Mouse (Mus musculus) left cerebral cortex, postnatal 25 days (tissue): ENCODE measurements around the gene Ccnjl. TPM values are rescaled to one million over a fixed set of nuclear protein-coding genes. Genes with fewer than 3 reads are reported as not detected.

Experiments used
- DNase-seq, 2 experiments: peaks; one replicate each; pipeline ENCODE4 v3.0.0; 2022; ENCODE audit warnings: low spot score in 2 of 2, mixed read lengths in 1 of 2
- intact Hi-C: fragments of 180-260 bp; cut with DNase I; formaldehyde crosslinking; loops from one replicate; pipeline ENCODE4 v1.15.1; 2025
- total RNA-seq, 2 experiments: library from RNA; stranded (reverse); gene quantifications; 2 replicates each; pipeline ENCODE4 v1.2.3; 2021

The Ccnjl gene
- total RNA-seq, 2 experiments from 2014 or later: 3.7 to 3.8 TPM

GRCm38 (mm10) chr11:43518086-43518485 is 10.5 kb upstream of the Ccnjl start:
- intact Hi-C loops: no loop called here
- no peak for DNase-seq

GRCm38 (mm10) chr11:43518821-43519220 is 9.8 kb upstream of the Ccnjl start:
- intact Hi-C loops: no loop called here

GRCm38 (mm10) chr11:43520521-43520920 is 8.1 kb upstream of the Ccnjl start:
- intact Hi-C loops: no loop called here
- no peak for DNase-seq

More at GRCm38 (mm10) chr11:43518821-43519220, 9.8 kb upstream of the Ccnjl start:
- DNase-seq: no peak

- DNase-seq: peak; percentile 15 to 41
- intact Hi-C loops: no loop called here
These were observed 404 bp upstream of the Ccnjl start for GRCm38 (mm10) chr11:43528078-43528682.

- intact Hi-C loops: no loop called here
- no peak for DNase-seq
These were observed 1.5 kb downstream of the Ccnjl start for GRCm38 (mm10) chr11:43530043-43530442.

- intact Hi-C loops: no loop called here
- DNase-seq: peak in 1 of 2 experiments; percentile 17
These were observed 3.0 kb downstream of the Ccnjl start for GRCm38 (mm10) chr11:43531619-43532018.

GRCm38 (mm10) chr11:43537074-43537473 is 8.5 kb downstream of the Ccnjl start:
- DNase-seq: no peak
- intact Hi-C loops: no loop called here

- intact Hi-C loops: no loop called here
- no peak for DNase-seq
These were observed 11.3 kb downstream of the Ccnjl start for GRCm38 (mm10) chr11:43539863-43540262.

- DNase-seq: no peak
- intact Hi-C loops: no loop called here
These were observed 15.3 kb downstream of the Ccnjl start for GRCm38 (mm10) chr11:43543711-43544466.

GRCm38 (mm10) chr11:43544819-43545218 is 16.2 kb downstream of the Ccnjl start:
- intact Hi-C loops: no loop called here
- DNase-seq: no peak

GRCm38 (mm10) chr11:43545873-43546475 is 17.4 kb downstream of the Ccnjl start:
- no peak for DNase-seq

GRCm38 (mm10) chr11:43546678-43547077 is 18.1 kb downstream of the Ccnjl start:
- DNase-seq: no peak
- intact Hi-C loops: no loop called here

More at GRCm38 (mm10) chr11:43545873-43546475, 17.4 kb downstream of the Ccnjl start:
- intact Hi-C loops: no loop called here

- intact Hi-C loops: no loop called here
- peak; percentile 40 to 65 for DNase-seq
These were observed 19.6 kb downstream of the Ccnjl start for GRCm38 (mm10) chr11:43548148-43548547.

- intact Hi-C loops: no loop called here
- peak in 1 of 2 experiments; percentile 11 for DNase-seq
These were observed 20.3 kb downstream of the Ccnjl start for GRCm38 (mm10) chr11:43548657-43549435.

- intact Hi-C loops: no loop called here
- peak in 1 of 2 experiments; percentile 30 for DNase-seq
These were observed 21.1 kb downstream of the Ccnjl start for GRCm38 (mm10) chr11:43549701-43550100.

GRCm38 (mm10) chr11:43551756-43552155 is 23.2 kb downstream of the Ccnjl start:
- no peak for DNase-seq
- intact Hi-C loops: no loop called here

GRCm38 (mm10) chr11:43552675-43553074 is 24.1 kb downstream of the Ccnjl start:
- intact Hi-C loops: no loop called here
- no peak for DNase-seq

GRCm38 (mm10) chr11:43556538-43556937 is 28.0 kb downstream of the Ccnjl start:
- no peak for DNase-seq
- intact Hi-C loops: no loop called here

GRCm38 (mm10) chr11:43559515-43560292 is 31.1 kb downstream of the Ccnjl start:
- intact Hi-C loops: no loop called here
- DNase-seq: peak; percentile 59 to 86
